Mouse (Mus musculus) ES-E14 (cell line): ENCODE data around the gene Map2k5. TPM values are rescaled to one million over a fixed set of nuclear protein-coding genes. Genes with fewer than 3 reads are reported as not detected.

Experiments
- DNase-seq: peaks from one replicate; pipeline ENCODE4 v3.0.0-alpha.2; 2013; ENCODE audit warnings: low read depth, low spot score
- H3K27ac ChIP-seq: 2 replicates; pipeline ENCODE4 v1.5.1; 2012; ENCODE audit warnings: low read depth, mild to moderate bottlenecking, low read length, moderate library complexity, mixed read lengths; ENCODE audit not compliant: poor library complexity, insufficient read depth, severe bottlenecking
- H3K36me3 ChIP-seq: 2 replicates; pipeline ENCODE4 v1.6.1; 2012; ENCODE audit warnings: mild to moderate bottlenecking, low read length, moderate library complexity, mixed read lengths; ENCODE audit not compliant: control insufficient read depth, poor library complexity, insufficient read depth, severe bottlenecking
- H3K4me1 ChIP-seq, 2 experiments: fragments of 150-350 bp in 1 of 2; sonication (generic) in 1 of 2; 2 replicates each; pipeline ENCODE4 v1.6.1; 2012; ENCODE audit warnings: low read length in 2 of 2, mild to moderate bottlenecking in 1 of 2, mixed read lengths in 1 of 2; ENCODE audit not compliant: control insufficient read depth in 2 of 2, insufficient read depth in 2 of 2, poor library complexity in 1 of 2
- H3K4me3 ChIP-seq, 2 experiments: fragments of 150-350 bp in 1 of 2; sonication (generic) in 1 of 2; 2 replicates each; pipeline ENCODE4 v1.5.1; 2012; ENCODE audit warnings: low read length in 2 of 2, low read depth in 1 of 2, mild to moderate bottlenecking in 1 of 2, mixed read lengths in 1 of 2; ENCODE audit not compliant: insufficient read depth in 1 of 2, poor library complexity in 1 of 2, severe bottlenecking in 1 of 2
- H3K9ac ChIP-seq: 2 replicates; pipeline ENCODE4 v1.6.1; 2012; ENCODE audit warnings: low read depth, mild to moderate bottlenecking, low read length, mixed read lengths; ENCODE audit not compliant: poor library complexity, insufficient read depth, severe bottlenecking
- H3K9me3 ChIP-seq: fragments of 150-350 bp; sonication (generic); 2 replicates; pipeline ENCODE4 v1.6.1; 2012; ENCODE audit warnings: low read depth, mild to moderate bottlenecking, low read length; ENCODE audit not compliant: control insufficient read depth, insufficient read depth
- CHD2 ChIP-seq: IDR thresholded peaks from 2 replicates; pipeline ENCODE4 v1.6.1; 2014; ENCODE audit warnings: mild to moderate bottlenecking, low read depth, low read length, inconsistent platforms
- HCFC1 ChIP-seq: IDR thresholded peaks from 2 replicates; pipeline ENCODE4 v1.6.1; 2012; ENCODE audit warnings: low read length, inconsistent platforms, borderline replicate concordance; ENCODE audit not compliant: insufficient read depth
- MAFK ChIP-seq: IDR thresholded peaks from 2 replicates; pipeline ENCODE4 v1.6.1; 2014; ENCODE audit warnings: mild to moderate bottlenecking, low read depth, low read length, inconsistent platforms; ENCODE audit not compliant: insufficient read depth
- ZC3H11A ChIP-seq: IDR thresholded peaks from 2 replicates; pipeline ENCODE4 v1.6.1; 2012; ENCODE audit warnings: low read depth, mild to moderate bottlenecking, inconsistent platforms, low read length, borderline replicate concordance
- ZNF384 ChIP-seq: IDR thresholded peaks from 2 replicates; pipeline ENCODE4 v1.6.1; 2012; ENCODE audit warnings: low read depth, low read length, inconsistent platforms
- in situ Hi-C, 2 experiments: fragments of 600-800 bp; cut with MboI; formaldehyde crosslinking; loops; one replicate each; pipeline ENCODE4 v1.15.1; 2025; ENCODE audit warnings: low sequenced_read_pairs in 2 of 2, inconsistent platforms in 1 of 2; ENCODE audit not compliant: unreplicated experiment in 2 of 2
- total RNA-seq: library from RNA; depleted of rRNA; stranded (reverse); fragments of 300-350 nt; gene quantifications from 2 replicates; pipeline ENCODE4 v1.2.3, GENCODE M21; 2012

Map2k5 gene
- total RNA-seq, 1 experiment: 8.3 TPM

GRCm38 (mm10) chr9:63328958-63329685 lies 48.6 kb downstream of the Map2k5 start:
- H3K9me3 ChIP-seq: no peaks in the 10 kb centered on the region
- H3K4me3 ChIP-seq: no peak overlapping the region
- no peak overlapping the region for H3K27ac ChIP-seq
- TF ChIP-seq ZNF384 (no peak), CHD2 (no peak), ZC3H11A (no peak), MAFK (no peak), HCFC1 (no peak)
- no peak overlapping the region for H3K9ac ChIP-seq
- DNase-seq: no peak
- no peaks in the 10 kb centered on the region for H3K4me1 ChIP-seq
- H3K36me3 ChIP-seq: peaks cover 3% of the 10 kb centered on the region; the same call in 1 of the 2 replicates
- in situ Hi-C loops: no loop called here

GRCm38 (mm10) chr9:63315231-63315630 lies 62.5 kb downstream of the Map2k5 start:
- H3K9me3 ChIP-seq: no peaks in the 10 kb centered on the region
- H3K27ac ChIP-seq: no peak overlapping the region
- TF ChIP-seq CHD2 (no peak), ZNF384 (no peak), ZC3H11A (no peak), HCFC1 (no peak), MAFK (no peak)
- no peak overlapping the region for H3K9ac ChIP-seq
- H3K4me3 ChIP-seq: no peak overlapping the region
- in situ Hi-C loops: no loop called here
- DNase-seq: no peak
- 0 out of 2 replicates have a peak, but pooled peaks cover 4% of the 10 kb centered on the region for H3K36me3 ChIP-seq
- H3K4me1 ChIP-seq: no peaks in the 10 kb centered on the region

- Histone ChIP-seq H3K9ac (no peak overlapping the region), H3K36me3 (no peaks in the 10 kb centered on the region), H3K4me1 (no peaks in the 10 kb centered on the region), H3K9me3 (no peaks in the 10 kb centered on the region), H3K27ac (no peak overlapping the region), H3K4me3 (no peak overlapping the region)
- no peak for DNase-seq
- TF ChIP-seq ZC3H11A: no peak
- TF ChIP-seq MAFK: no peak
- TF ChIP-seq CHD2: no peak
- TF ChIP-seq HCFC1: no peak
- no peak for TF ChIP-seq ZNF384
- in situ Hi-C loops: no loop called here
Observed at GRCm38 (mm10) chr9:63314126-63314525, 63.6 kb downstream of the Map2k5 start.

- TF ChIP-seq MAFK (no peak), ZC3H11A (no peak), CHD2 (no peak), HCFC1 (no peak), ZNF384 (no peak)
- Histone ChIP-seq H3K9ac (no peak overlapping the region), H3K36me3 (no peaks in the 10 kb centered on the region), H3K9me3 (no peaks in the 10 kb centered on the region), H3K4me3 (no peak overlapping the region), H3K4me1 (no peaks in the 10 kb centered on the region), H3K27ac (no peak overlapping the region)
- in situ Hi-C loops: no loop called here
- no peak for DNase-seq
Observed at GRCm38 (mm10) chr9:63309956-63310355, 67.7 kb downstream of the Map2k5 start.

GRCm38 (mm10) chr9:63309008-63309407 lies 68.7 kb downstream of the Map2k5 start:
- TF ChIP-seq ZNF384 (no peak), MAFK (no peak), HCFC1 (no peak), CHD2 (no peak), ZC3H11A (no peak)
- Histone ChIP-seq H3K9me3 (no peaks in the 10 kb centered on the region), H3K27ac (no peak overlapping the region), H3K4me1 (no peaks in the 10 kb centered on the region), H3K4me3 (no peak overlapping the region), H3K36me3 (no peaks in the 10 kb centered on the region), H3K9ac (no peak overlapping the region)
- in situ Hi-C loops: no loop called here
- DNase-seq: no peak
